Mouse (Mus musculus): ENCODE measurements around the gene Arhgap22. TPM values are rescaled to one million over a fixed set of nuclear protein-coding genes. Genes with fewer than 3 reads are reported as not detected.
A peak's percentile ranks its signal among the peaks of the same experiment; 100 is the strongest.

Gene Arhgap22
- 6.2 and 7.6 TPM in 2 replicates for polyA plus RNA-seq (2016; fragmentation: Nextera tagmentation; extraction: Ambion mirVana)

- H3K4me3 ChIP-seq, result no peak within 1 kb of the TSS
- H3K4me2 ChIP-seq (replicated peaks), result peak within 1 kb of the TSS; percentile 49
- H3K9ac ChIP-seq, result peak within 1 kb of the TSS; percentile 42; the same call in 1 of the 2 replicates
- no peaks in the 10 kb centered on the region for H3K36me3 ChIP-seq
- peaks cover 11% of the 10 kb centered on the region; the same call in 1 of the 2 replicates for H3K27me3 ChIP-seq (replicated peaks)
- peaks cover 6% of the 10 kb centered on the region; the same call in 1 of the 2 replicates for H3K4me1 ChIP-seq
- ATAC-seq (ENCODE audit: low FRiP score, low read depth), result peak; percentile 85
- no peaks in the 10 kb centered on the region for H3K9me3 ChIP-seq
- H3K27ac ChIP-seq, result no peak within 1 kb of the TSS
- WGBS, result 19% methylated on average over 28 of the region's 28 CpGs
Observed at GRCm38 (mm10) chr14:33213823-33214766, at the start of gene Arhgap22. TSS of gene Arhgap22 (plus strand) at chr14:33214026.

- 86% methylated on average over 4 of the region's 4 CpGs for WGBS
- H3K9me3 ChIP-seq, result no peaks in the 10 kb centered on the region
- no peaks in the 10 kb centered on the region for H3K36me3 ChIP-seq
- no peaks in the 10 kb centered on the region for H3K4me1 ChIP-seq
- no peak overlapping the region for H3K9ac ChIP-seq
- H3K27me3 ChIP-seq (replicated peaks), result no peaks in the 10 kb centered on the region
- no peak overlapping the region for H3K4me2 ChIP-seq (replicated peaks)
- no peak overlapping the region for H3K4me3 ChIP-seq
- no peak for ATAC-seq (ENCODE audit: low FRiP score, low read depth)
- H3K27ac ChIP-seq, result no peak overlapping the region
Observed at GRCm38 (mm10) chr14:33168750-33169149, 45.1 kb upstream of the Arhgap22 start.

- no peak for ATAC-seq (ENCODE audit: low FRiP score, low read depth)
- no peaks in the 10 kb centered on the region for H3K36me3 ChIP-seq
- H3K9me3 ChIP-seq, result no peaks in the 10 kb centered on the region
- H3K27me3 ChIP-seq (replicated peaks), result no peaks in the 10 kb centered on the region
- no peak overlapping the region for H3K27ac ChIP-seq
- WGBS, result 87% methylated on average over 1 of the region's 1 CpGs
- H3K4me1 ChIP-seq, result no peaks in the 10 kb centered on the region
- no peak overlapping the region for H3K9ac ChIP-seq
- no peak overlapping the region for H3K4me3 ChIP-seq
- no peak overlapping the region for H3K4me2 ChIP-seq (replicated peaks)
Observed at GRCm38 (mm10) chr14:33171942-33172341, 41.9 kb upstream of the Arhgap22 start.

DNA sequence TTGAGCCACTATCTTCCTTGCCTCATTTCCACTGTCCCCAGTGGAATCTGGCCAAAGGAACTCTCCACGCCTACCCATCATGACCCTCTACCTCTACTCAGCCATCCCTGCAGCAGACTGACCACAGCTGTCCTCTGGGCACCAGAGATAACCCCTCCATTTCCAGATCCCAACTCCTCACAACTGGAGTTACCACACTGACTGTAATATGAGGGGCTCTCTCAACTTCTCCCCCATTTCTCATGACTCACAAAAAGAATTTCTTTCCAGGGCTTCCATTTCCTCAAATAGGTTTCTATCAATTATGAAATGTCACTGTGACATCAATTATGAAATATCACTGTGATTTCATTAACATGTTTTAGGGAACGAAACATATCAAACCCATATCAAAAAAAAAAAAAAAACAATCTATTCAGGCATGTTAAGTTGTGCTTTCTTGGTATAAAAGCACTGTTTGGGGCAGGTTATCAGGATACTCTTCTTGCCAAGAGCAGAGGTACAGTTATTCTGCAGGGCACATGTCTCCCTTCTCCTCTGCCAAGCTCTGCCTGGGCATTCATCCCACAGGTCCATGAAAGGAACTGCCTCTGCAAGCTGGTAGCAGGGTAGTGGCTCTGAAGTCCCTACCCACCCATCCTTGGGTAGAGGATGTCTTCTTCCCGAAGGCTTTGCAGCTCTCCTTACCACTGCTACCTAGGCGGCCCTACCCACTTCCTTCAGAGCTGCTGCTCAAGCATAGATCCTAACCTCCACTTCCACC is 38.6 kb upstream of the Arhgap22 start:
- WGBS, result 76% methylated on average over 4 of the region's 4 CpGs
- Histone ChIP-seq H3K4me1 (no peaks in the 10 kb centered on the region), H3K27me3 (replicated peaks) (no peaks in the 10 kb centered on the region), H3K4me3 (no peak overlapping the region), H3K9me3 (no peaks in the 10 kb centered on the region), H3K36me3 (no peaks in the 10 kb centered on the region), H3K4me2 (replicated peaks) (no peak overlapping the region), H3K27ac (no peak overlapping the region), H3K9ac (no peak overlapping the region)
- no peak for ATAC-seq (ENCODE audit: low FRiP score, low read depth)

DNA sequence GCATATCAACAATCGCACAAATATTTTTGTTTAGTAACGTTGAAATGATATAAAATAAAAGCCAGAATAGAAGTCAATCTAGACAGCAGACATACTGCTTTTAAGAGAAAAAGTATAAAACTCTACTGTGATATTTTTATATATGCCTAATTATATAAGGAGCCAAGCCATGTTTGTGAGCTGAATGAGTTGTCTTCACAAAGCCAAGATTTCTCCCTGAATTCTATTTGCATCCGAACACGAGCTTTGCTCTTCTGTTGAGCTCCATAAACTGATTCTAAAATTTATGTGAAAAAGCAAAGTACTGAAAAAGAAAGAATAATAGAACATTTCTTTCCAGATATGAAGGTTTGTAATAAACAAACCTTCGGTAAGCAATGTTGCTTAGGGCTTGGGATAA is 33.7 kb upstream of the Arhgap22 start:
- ATAC-seq (ENCODE audit: low FRiP score, low read depth), result no peak
- no peak overlapping the region for H3K9ac ChIP-seq
- H3K4me2 ChIP-seq (replicated peaks), result no peak overlapping the region
- no peak overlapping the region for H3K27ac ChIP-seq
- H3K9me3 ChIP-seq, result no peaks in the 10 kb centered on the region
- no peaks in the 10 kb centered on the region for H3K36me3 ChIP-seq
- no peaks in the 10 kb centered on the region for H3K27me3 ChIP-seq (replicated peaks)
- H3K4me3 ChIP-seq, result no peak overlapping the region
- WGBS, result 89% methylated on average over 5 of the region's 5 CpGs
- no peaks in the 10 kb centered on the region for H3K4me1 ChIP-seq

GRCm38 (mm10) chr14:33185068-33185800 is 28.6 kb upstream of the Arhgap22 start, which contains the start of gene Wdfy4:
TSS of gene Wdfy4 (minus strand) at chr14:33185508.
- H3K9ac ChIP-seq, result no peak within 1 kb of the TSS
- no peaks in the 10 kb centered on the region for H3K9me3 ChIP-seq
- no peak within 1 kb of the TSS for H3K27ac ChIP-seq
- H3K4me2 ChIP-seq (replicated peaks), result no peak within 1 kb of the TSS
- 91% methylated on average over 11 of the region's 11 CpGs for WGBS
- H3K4me3 ChIP-seq, result no peak within 1 kb of the TSS
- H3K27me3 ChIP-seq (replicated peaks), result no peaks in the 10 kb centered on the region
- no peak for ATAC-seq (ENCODE audit: low FRiP score, low read depth)
- H3K36me3 ChIP-seq, result no peaks in the 10 kb centered on the region
- no peaks in the 10 kb centered on the region for H3K4me1 ChIP-seq

GRCm38 (mm10) chr14:33187201-33187600 is 26.6 kb upstream of the Arhgap22 start:
- no peak overlapping the region for H3K4me3 ChIP-seq
- WGBS, result 41% methylated on average over 4 of the region's 4 CpGs
- no peaks in the 10 kb centered on the region for H3K27me3 ChIP-seq (replicated peaks)
- no peaks in the 10 kb centered on the region for H3K9me3 ChIP-seq
- H3K36me3 ChIP-seq, result no peaks in the 10 kb centered on the region
- H3K9ac ChIP-seq, result no peak overlapping the region
- no peak overlapping the region for H3K4me2 ChIP-seq (replicated peaks)
- no peak for ATAC-seq (ENCODE audit: low FRiP score, low read depth)
- H3K27ac ChIP-seq, result no peak overlapping the region
- no peaks in the 10 kb centered on the region for H3K4me1 ChIP-seq

DNA sequence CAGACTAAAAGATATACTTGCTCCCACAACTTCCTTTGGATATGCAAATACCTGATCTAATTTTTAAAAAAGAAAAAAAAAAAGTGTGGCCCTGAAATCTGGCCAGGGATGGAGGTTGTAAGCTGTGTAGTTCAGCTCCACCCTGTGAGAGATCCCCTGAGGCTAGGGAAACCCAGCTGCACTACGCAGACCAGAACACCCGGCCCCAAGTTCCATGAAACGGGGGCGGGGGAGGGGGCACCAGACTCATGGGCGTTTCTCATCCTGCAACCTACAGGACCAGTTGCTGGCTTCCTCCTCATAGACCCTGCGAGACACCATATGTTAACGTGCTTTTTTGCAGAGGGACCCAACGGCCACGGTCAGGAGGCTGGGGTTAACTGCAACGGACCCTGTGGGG is 24.6 kb upstream of the Arhgap22 start:
- H3K4me2 ChIP-seq (replicated peaks), result no peak overlapping the region
- H3K4me3 ChIP-seq, result no peak overlapping the region
- no peak overlapping the region for H3K27ac ChIP-seq
- no peaks in the 10 kb centered on the region for H3K36me3 ChIP-seq
- WGBS, result 67% methylated on average over 10 of the region's 10 CpGs
- no peaks in the 10 kb centered on the region for H3K4me1 ChIP-seq
- ATAC-seq (ENCODE audit: low FRiP score, low read depth), result no peak
- H3K9ac ChIP-seq, result no peak overlapping the region
- no peaks in the 10 kb centered on the region for H3K9me3 ChIP-seq
- H3K27me3 ChIP-seq (replicated peaks), result no peaks in the 10 kb centered on the region

- H3K9ac ChIP-seq, result no peak overlapping the region
- H3K4me1 ChIP-seq, result no peaks in the 10 kb centered on the region
- H3K27ac ChIP-seq, result no peak overlapping the region
- H3K36me3 ChIP-seq, result no peaks in the 10 kb centered on the region
- no peaks in the 10 kb centered on the region for H3K27me3 ChIP-seq (replicated peaks)
- ATAC-seq (ENCODE audit: low FRiP score, low read depth), result no peak
- no peak overlapping the region for H3K4me2 ChIP-seq (replicated peaks)
- no peaks in the 10 kb centered on the region for H3K9me3 ChIP-seq
- H3K4me3 ChIP-seq, result no peak overlapping the region
- WGBS, result 93% methylated on average over 21 of the region's 21 CpGs
Observed at GRCm38 (mm10) chr14:33189849-33190423, 23.9 kb upstream of the Arhgap22 start.

DNA sequence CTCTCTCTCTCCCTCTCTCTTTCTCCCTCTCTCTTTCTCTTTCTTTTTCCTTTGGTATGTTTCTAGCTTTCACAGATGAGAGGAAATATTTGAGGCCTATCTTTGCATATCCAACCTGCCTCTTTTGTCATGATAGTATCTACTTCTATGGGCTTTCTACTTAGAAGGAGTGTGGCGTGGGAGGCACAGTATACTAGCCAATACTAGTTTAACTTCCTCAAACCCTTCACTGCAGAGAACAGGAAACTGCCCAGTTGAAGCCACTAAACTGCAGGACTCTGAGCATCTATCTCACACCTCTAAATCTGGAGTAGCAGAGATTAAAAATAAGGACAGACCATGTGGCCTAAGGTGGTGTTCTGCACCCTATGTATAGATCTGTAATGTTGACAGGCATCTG is 23.2 kb upstream of the Arhgap22 start:
- Histone ChIP-seq H3K9ac (no peak overlapping the region), H3K36me3 (no peaks in the 10 kb centered on the region), H3K27ac (no peak overlapping the region), H3K4me3 (no peak overlapping the region), H3K9me3 (no peaks in the 10 kb centered on the region), H3K4me2 (replicated peaks) (no peak overlapping the region), H3K4me1 (no peaks in the 10 kb centered on the region), H3K27me3 (replicated peaks) (no peaks in the 10 kb centered on the region)
- no peak for ATAC-seq (ENCODE audit: low FRiP score, low read depth)
- WGBS, result 80% methylated on average over 1 of the region's 1 CpGs

DNA sequence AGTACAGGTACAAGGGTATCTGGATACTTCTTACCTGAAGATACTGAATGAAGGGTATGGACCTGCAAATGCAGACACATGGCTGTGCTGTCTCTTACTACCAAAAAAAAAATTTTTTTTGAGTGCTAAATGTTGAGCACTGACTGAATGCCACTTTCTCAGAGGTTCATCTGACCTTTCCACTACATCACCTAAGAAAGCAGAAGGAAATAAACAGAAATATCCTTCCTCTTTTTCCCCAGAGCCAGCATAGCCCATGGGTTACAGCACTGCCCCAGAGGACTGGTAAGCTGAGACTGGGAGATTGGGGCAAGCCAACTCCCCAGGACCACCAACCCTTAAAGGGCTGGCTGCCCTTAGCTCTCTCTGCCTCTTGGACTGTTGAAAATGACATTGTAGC is 20.1 kb upstream of the Arhgap22 start:
- Histone ChIP-seq H3K27ac (no peak overlapping the region), H3K9ac (no peak overlapping the region), H3K36me3 (no peaks in the 10 kb centered on the region), H3K4me3 (no peak overlapping the region), H3K27me3 (replicated peaks) (no peaks in the 10 kb centered on the region), H3K4me1 (no peaks in the 10 kb centered on the region), H3K4me2 (replicated peaks) (no peak overlapping the region), H3K9me3 (no peaks in the 10 kb centered on the region)
- ATAC-seq (ENCODE audit: low FRiP score, low read depth), result no peak

All from neural tube, embryonic 12.5 days (tissue).